Mouse (Mus musculus) v-Abl transformed pro-B cells (cell line): ENCODE results near the gene Mcpt8.
"Not testable (repeated sequence)": the region's sequence is repeated elsewhere in the genome, so short reads cannot be mapped to it uniquely, and the experiment has no call there.

Experiments used
- in situ Hi-C, 2 experiments: fragments of 400-800 bp; cut with MboI; formaldehyde crosslinking; loops; one replicate each; pipeline ENCODE4 v1.15.1; 2025; ENCODE audit not compliant: unreplicated experiment in 2 of 2

The Mcpt8 gene

GRCm38 (mm10) chr14:56085167-56085566 is at the start of gene Mcpt8:
Gene Mcpt8 (minus strand): TSS chr14:56085273.
- in situ Hi-C loops = no loop called here

GRCm38 (mm10) chr14:56133675-56134074 is 48.6 kb upstream of the Mcpt8 start:
- in situ Hi-C loops = not testable (repeated sequence)

- in situ Hi-C loops = not testable (repeated sequence)
Measured at GRCm38 (mm10) chr14:56132508-56132907, 47.4 kb upstream of the Mcpt8 start, which contains the start of gene Gzmd. Gene Gzmd (minus strand): TSS chr14:56132608.

- in situ Hi-C loops = no loop called here
Measured at GRCm38 (mm10) chr14:56128341-56128740, 43.3 kb upstream of the Mcpt8 start.

GRCm38 (mm10) chr14:56123516-56123915 is 38.4 kb upstream of the Mcpt8 start:
- in situ Hi-C loops = no loop called here

GRCm38 (mm10) chr14:56120525-56120924 is 35.5 kb upstream of the Mcpt8 start, which contains the start of gene Gzme:
Gene Gzme (minus strand): TSS chr14:56120625.
- in situ Hi-C loops = no loop called here

GRCm38 (mm10) chr14:56115531-56116310 is 30.6 kb upstream of the Mcpt8 start:
- in situ Hi-C loops = not testable (repeated sequence)

GRCm38 (mm10) chr14:56105447-56106180 is 20.5 kb upstream of the Mcpt8 start:
- in situ Hi-C loops = no loop called here

- in situ Hi-C loops = no loop called here
Measured at GRCm38 (mm10) chr14:56105016-56105415, 19.9 kb upstream of the Mcpt8 start.

GRCm38 (mm10) chr14:56103452-56103851 is 18.4 kb upstream of the Mcpt8 start:
- in situ Hi-C loops = no loop called here

GRCm38 (mm10) chr14:56102386-56102785 is 17.3 kb upstream of the Mcpt8 start, which contains the start of gene Ctsg:
Gene Ctsg (minus strand): TSS chr14:56102574.
- in situ Hi-C loops = no loop called here

GRCm38 (mm10) chr14:56098940-56099339 is 13.9 kb upstream of the Mcpt8 start:
- in situ Hi-C loops = no loop called here

- in situ Hi-C loops = no loop called here
Measured at GRCm38 (mm10) chr14:56097597-56097996, 12.5 kb upstream of the Mcpt8 start.

- in situ Hi-C loops = no loop called here
Measured at GRCm38 (mm10) chr14:56093353-56093752, 8.3 kb upstream of the Mcpt8 start.

GRCm38 (mm10) chr14:56086711-56087110 is 1.6 kb upstream of the Mcpt8 start:
- in situ Hi-C loops = no loop called here

GRCm38 (mm10) chr14:56082016-56082415 is 3.1 kb downstream of the Mcpt8 start:
- in situ Hi-C loops = no loop called here

GRCm38 (mm10) chr14:56062213-56062612 is 22.9 kb downstream of the Mcpt8 start, which contains the start of gene Mcpt4:
Gene Mcpt4 (minus strand): TSS chr14:56062313.
- in situ Hi-C loops = not testable (repeated sequence)

GRCm38 (mm10) chr14:56057722-56058121 is 27.4 kb downstream of the Mcpt8 start:
- in situ Hi-C loops = no loop called here

GRCm38 (mm10) chr14:56055408-56055807 is 29.7 kb downstream of the Mcpt8 start:
- in situ Hi-C loops = no loop called here

- in situ Hi-C loops = not testable (repeated sequence)
Measured at GRCm38 (mm10) chr14:56041792-56042191, 43.3 kb downstream of the Mcpt8 start, which contains the start of gene Mcpt2. Gene Mcpt2 (plus strand): TSS chr14:56042041.

GRCm38 (mm10) chr14:56034433-56034832 is 50.6 kb downstream of the Mcpt8 start:
- in situ Hi-C loops = no loop called here
